Mouse (Mus musculus): ENCODE measurements around the gene Tmem176b.
"Not testable (repeated sequence)": the region's sequence is repeated elsewhere in the genome, so short reads cannot be mapped to it uniquely, and the experiment has no call there.

Tmem176b gene

GRCm38 (mm10) chr6:48840973-48841625 is at the start of gene Tmem176b:
Tmem176b (minus strand) TSS chr6:48841496.
- DNase-seq (ENCODE audit: low read depth, low spot score) = peak; percentile 43

- DNase-seq (ENCODE audit: low read depth, low spot score) = no peak
Observed at GRCm38 (mm10) chr6:48876510-48877135, 35.3 kb upstream of the Tmem176b start.

GRCm38 (mm10) chr6:48875515-48875914 is 34.2 kb upstream of the Tmem176b start:
- DNase-seq (ENCODE audit: low read depth, low spot score) = no peak

- no peak for DNase-seq (ENCODE audit: low read depth, low spot score)
Observed at GRCm38 (mm10) chr6:48874576-48874975, 33.3 kb upstream of the Tmem176b start.

GRCm38 (mm10) chr6:48872596-48872995 is 31.3 kb upstream of the Tmem176b start, which contains the start of gene Aoc1:
Aoc1 (plus strand) TSS chr6:48872896.
- no peak for DNase-seq (ENCODE audit: low read depth, low spot score)

- DNase-seq (ENCODE audit: low read depth, low spot score) = no peak
Observed at GRCm38 (mm10) chr6:48869774-48870173, 28.5 kb upstream of the Tmem176b start.

GRCm38 (mm10) chr6:48867158-48867557 is 25.9 kb upstream of the Tmem176b start:
- DNase-seq (ENCODE audit: low read depth, low spot score) = no peak

- DNase-seq (ENCODE audit: low read depth, low spot score) = not testable (repeated sequence)
Observed at GRCm38 (mm10) chr6:48866355-48866950, 25.2 kb upstream of the Tmem176b start.

- DNase-seq (ENCODE audit: low read depth, low spot score) = no peak
Observed at GRCm38 (mm10) chr6:48865152-48865745, 24.0 kb upstream of the Tmem176b start.

GRCm38 (mm10) chr6:48864723-48865122 is 23.4 kb upstream of the Tmem176b start:
- no peak for DNase-seq (ENCODE audit: low read depth, low spot score)

- DNase-seq (ENCODE audit: low read depth, low spot score) = no peak
Observed at GRCm38 (mm10) chr6:48864181-48864580, 22.9 kb upstream of the Tmem176b start.

GRCm38 (mm10) chr6:48863488-48863887 is 22.2 kb upstream of the Tmem176b start:
- no peak for DNase-seq (ENCODE audit: low read depth, low spot score)

GRCm38 (mm10) chr6:48862816-48863215 is 21.5 kb upstream of the Tmem176b start:
- no peak for DNase-seq (ENCODE audit: low read depth, low spot score)

GRCm38 (mm10) chr6:48861616-48862280 is 20.5 kb upstream of the Tmem176b start:
- no peak for DNase-seq (ENCODE audit: low read depth, low spot score)

GRCm38 (mm10) chr6:48860851-48861250 is 19.6 kb upstream of the Tmem176b start:
- DNase-seq (ENCODE audit: low read depth, low spot score) = no peak

- DNase-seq (ENCODE audit: low read depth, low spot score) = peak; percentile 78
Observed at GRCm38 (mm10) chr6:48860130-48860815, 19.0 kb upstream of the Tmem176b start.

- peak; percentile 51 for DNase-seq (ENCODE audit: low read depth, low spot score)
Observed at GRCm38 (mm10) chr6:48857613-48858302, 16.5 kb upstream of the Tmem176b start.

GRCm38 (mm10) chr6:48854155-48854554 is 12.9 kb upstream of the Tmem176b start:
- no peak for DNase-seq (ENCODE audit: low read depth, low spot score)

GRCm38 (mm10) chr6:48851820-48852491 is 10.7 kb upstream of the Tmem176b start:
- no peak for DNase-seq (ENCODE audit: low read depth, low spot score)

- DNase-seq (ENCODE audit: low read depth, low spot score) = no peak
Observed at GRCm38 (mm10) chr6:48845086-48845485, 3.8 kb upstream of the Tmem176b start.

Measured in CD4-positive, CD25-positive, alpha-beta regulatory T cell, adult 2 months (primary cell).